Mouse (Mus musculus) left cerebral cortex, postnatal 14 days (tissue): Measurements from ENCODE around the gene Cldn8. TPM values are rescaled to one million over a fixed set of nuclear protein-coding genes. Genes with fewer than 3 reads are reported as not detected.

ENCODE experiments used
- total RNA-seq, 2 experiments: library from RNA; stranded (reverse); gene quantifications; 2 replicates each; pipeline ENCODE4 v1.2.3; 2021

The Cldn8 gene
- total RNA-seq, 2 experiments from 2014 or later: not detected

Other genes with a start within 250 kb of the Cldn8 start
- gene Cldn17, start 56.2 kb downstream of the Cldn8 start, total RNA-seq: not detected
- gene Krtap24-1, start 49.1 kb upstream of the Cldn8 start, total RNA-seq: not detected
- not detected for gene 2310079G19Rik, start 64.5 kb upstream of the Cldn8 start, total RNA-seq
- gene Krtap26-1, start 84.6 kb upstream of the Cldn8 start, total RNA-seq: not detected
- gene Krtap27-1, start 108.5 kb upstream of the Cldn8 start, total RNA-seq: not detected
- not detected for gene 2310061N02Rik, start 144.8 kb upstream of the Cldn8 start, total RNA-seq
- gene Krtap13-1, start 165.7 kb upstream of the Cldn8 start, total RNA-seq: not detected
- not detected for gene Krtap13, start 188.5 kb upstream of the Cldn8 start, total RNA-seq
- gene 2310034C09Rik, start 195.7 kb upstream of the Cldn8 start, total RNA-seq: not detected
- gene 2310057N15Rik, start 211.0 kb upstream of the Cldn8 start, total RNA-seq: not detected
- gene Gm5965, start 214.7 kb upstream of the Cldn8 start, total RNA-seq: not detected
- gene Gm20741, start 249.0 kb upstream of the Cldn8 start, total RNA-seq: not detected